Mouse (Mus musculus): ENCODE measurements at regions not wholly inside any gene's neighbourhood (a gene's known extent, or its start where the extent isn't known, plus 50 kb on each side); places are given as distances from the start of the nearest gene placed in this dataset.
A peak's percentile ranks its signal among the peaks of the same experiment; 100 is the strongest.

DNA sequence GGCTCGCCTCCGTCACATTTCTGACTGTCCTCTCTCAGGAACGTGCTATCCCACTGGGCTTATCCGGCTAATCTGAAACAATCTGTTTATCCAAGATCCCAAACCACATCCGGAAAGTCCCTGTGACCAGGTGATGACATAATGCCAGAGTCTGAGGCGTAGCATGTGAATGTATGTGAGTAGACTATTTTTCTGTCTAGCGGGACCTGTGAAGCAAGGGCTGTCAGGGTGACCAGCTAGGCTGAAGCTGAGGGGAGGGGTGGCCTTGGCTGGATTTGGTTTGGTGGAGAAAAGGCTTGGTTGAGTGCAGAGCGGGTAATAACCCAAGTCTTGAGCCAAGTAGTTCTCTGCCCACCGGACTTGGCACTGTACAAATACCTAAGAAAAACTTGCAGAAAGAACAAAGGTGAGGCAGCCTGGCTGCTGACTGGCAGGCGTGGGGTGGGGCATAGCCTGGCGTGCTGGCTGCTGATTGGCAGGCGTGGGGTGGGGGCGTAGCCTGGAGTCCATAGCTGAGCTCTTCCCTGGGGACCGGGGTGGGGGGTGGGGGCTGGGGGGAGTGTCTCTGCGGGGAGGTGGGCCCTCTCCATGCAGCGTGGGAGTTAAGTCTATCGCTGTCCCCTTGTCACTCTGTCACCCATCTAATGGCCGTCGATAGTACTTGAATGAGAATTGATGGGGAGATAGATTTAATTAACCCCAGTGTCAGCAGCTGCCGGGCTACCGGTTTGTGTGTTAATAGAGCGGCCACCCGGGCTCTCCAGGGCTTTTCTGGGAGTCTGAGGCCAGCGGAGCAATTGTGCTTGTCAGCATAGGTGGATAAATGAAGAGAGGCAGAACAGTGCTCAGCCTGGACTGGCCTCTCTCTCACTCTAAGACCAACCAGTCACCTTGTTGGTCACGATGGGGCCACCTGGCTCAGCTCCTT lies 54.2 kb upstream of the Unc5b start:
- DNase-seq: peak; percentile 22

DNA sequence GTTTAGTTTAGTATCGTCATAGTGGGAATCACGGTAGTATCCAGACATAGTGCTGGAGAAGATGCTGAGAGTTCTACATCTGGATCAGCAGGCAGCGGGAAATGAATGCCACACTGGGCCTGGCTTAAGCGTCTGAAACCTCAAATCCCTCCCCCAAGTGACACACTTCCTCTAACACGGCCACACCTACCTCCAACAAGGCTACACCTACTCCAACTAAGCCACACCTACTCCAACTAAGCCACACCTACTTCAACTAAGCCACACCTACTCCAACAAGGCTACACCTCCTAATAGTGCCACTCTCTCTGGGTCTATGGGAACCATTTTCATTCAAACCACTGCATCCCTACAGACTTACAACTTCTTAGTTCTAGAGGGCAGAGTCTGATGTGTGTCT lies 53.4 kb upstream of the Unc5b start:
- DNase-seq: no peak
